Mouse (Mus musculus) layer of hippocampus, postnatal 36 days (tissue): Measurements from ENCODE around the gene Fgfr2. TPM values are rescaled to one million over a fixed set of nuclear protein-coding genes. Genes with fewer than 3 reads are reported as not detected.

Experiments used
- DNase-seq, 2 experiments: peaks; one replicate each; pipeline ENCODE4 v3.0.0; 2022
- total RNA-seq, 2 experiments: library from RNA; stranded (reverse); gene quantifications; 2 replicates each; pipeline ENCODE4 v1.2.3; 2021

Fgfr2 gene
- total RNA-seq, 2 experiments from 2014 or later = 45.4 to 47.9 TPM

DNA sequence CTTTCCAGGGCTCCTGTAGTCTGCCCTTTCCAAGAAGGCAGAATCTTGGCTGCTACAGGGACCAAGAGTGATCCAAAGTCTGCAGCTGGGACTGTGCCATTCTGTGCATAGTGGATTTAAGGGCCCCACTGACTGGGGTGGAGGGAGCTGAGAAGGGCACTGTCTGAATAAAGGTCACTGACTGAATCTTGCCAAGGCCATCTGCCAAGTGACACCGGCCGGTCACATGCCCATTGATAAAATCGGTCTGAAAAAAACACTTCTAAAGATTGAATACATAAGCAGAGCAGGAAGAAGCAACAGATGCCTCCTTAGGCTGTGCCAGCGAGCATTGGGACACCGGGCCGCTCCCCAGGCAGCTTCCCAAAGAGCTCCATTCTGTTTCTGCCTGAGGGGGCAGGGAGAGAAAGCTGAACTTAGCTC lies 969.4 kb downstream of the Fgfr2 start:
- DNase-seq = peak; percentile 43 to 53

GRCm38 (mm10) chr7:132145227-132145800 lies 977.8 kb downstream of the Fgfr2 start:
- no peak for DNase-seq

- DNase-seq = no peak
These were observed 994.5 kb downstream of the Fgfr2 start for GRCm38 (mm10) chr7:132128687-132129086.

DNA sequence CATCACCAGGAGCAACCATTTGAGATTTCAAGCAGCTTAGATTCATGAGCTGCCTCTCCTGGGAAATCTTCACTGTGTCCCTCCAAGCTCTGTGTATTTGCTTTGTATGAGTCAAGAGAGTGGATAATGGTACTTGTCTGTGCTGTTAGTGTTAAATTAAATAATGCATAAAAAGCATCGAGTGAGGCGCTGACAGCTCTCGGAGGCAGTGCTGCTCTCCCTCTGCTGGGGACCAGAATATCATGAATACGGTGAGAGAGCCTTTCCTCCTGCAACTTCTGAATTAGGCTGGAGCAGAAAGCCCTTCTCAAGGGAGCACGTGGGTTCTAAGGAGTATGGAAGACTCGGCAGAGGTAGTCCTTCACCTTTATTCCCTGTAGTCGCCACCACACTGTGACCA lies 998.2 kb downstream of the Fgfr2 start:
- no peak for DNase-seq

- DNase-seq = no peak
These were observed 999.9 kb downstream of the Fgfr2 start for GRCm38 (mm10) chr7:132123211-132123610.

GRCm38 (mm10) chr7:132119817-132120216 lies 1003.3 kb downstream of the Fgfr2 start:
- no peak for DNase-seq

DNA sequence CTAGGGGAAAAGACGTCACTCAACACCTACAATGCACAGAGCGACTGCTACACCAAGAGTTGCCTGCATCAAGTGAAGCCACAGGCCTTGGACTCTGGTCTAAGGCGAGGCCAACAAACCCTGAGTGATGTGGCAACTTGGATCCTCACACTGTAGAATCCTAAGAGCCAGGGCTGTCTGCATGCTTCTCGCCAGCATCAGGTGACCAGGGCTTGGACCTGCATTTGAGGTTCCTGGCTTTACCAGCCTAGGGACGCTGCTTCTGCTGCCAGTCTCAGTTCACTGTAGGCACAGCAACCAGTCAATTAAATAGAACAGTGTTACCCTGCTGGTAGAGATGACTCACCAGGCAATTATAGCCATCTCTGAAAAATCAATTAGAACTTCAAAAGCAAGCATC lies 1011.4 kb downstream of the Fgfr2 start:
- DNase-seq = no peak

GRCm38 (mm10) chr7:132110308-132110707 lies 1012.8 kb downstream of the Fgfr2 start:
- DNase-seq = no peak

DNA sequence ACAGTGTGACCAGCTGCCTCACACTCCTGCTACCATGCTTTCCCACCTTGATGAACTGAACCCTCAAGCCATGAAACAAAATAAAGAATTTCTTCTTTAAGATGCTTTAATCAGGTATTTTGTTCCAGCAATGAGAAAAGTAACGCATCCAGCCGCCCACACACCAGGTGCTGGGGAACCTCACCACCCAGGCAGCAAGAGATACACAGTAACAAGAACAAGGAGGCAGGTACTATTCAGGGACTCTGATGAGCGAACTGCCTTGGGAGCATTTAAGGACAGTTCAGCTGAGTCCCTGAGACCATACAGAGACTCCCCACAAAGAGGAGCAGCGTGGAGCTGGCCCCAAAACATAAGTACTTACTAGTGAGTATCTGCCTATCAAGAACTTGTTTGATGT lies 1016.3 kb downstream of the Fgfr2 start:
- no peak for DNase-seq

DNA sequence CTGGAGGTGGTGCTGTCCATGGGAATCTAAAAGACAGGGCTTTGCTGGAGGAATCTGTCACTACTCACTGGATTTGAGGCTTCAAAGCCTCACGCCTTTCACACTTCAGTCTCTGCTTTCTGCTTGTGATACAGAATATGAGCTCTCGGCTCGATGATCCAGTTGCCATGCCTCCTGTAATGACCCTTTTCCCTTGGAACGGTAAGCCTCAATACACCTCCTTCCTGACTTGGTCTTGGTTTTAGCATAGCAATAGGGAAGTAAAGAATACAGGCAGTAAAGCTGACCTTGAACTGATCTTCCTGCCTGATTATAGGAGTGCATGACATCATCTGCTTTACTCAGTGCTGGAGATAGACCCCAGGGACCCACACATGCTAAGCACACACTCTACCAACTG lies 1017.8 kb downstream of the Fgfr2 start:
- no peak for DNase-seq

- no peak for DNase-seq
These were observed 1024.7 kb downstream of the Fgfr2 start for GRCm38 (mm10) chr7:132098441-132098840.

GRCm38 (mm10) chr7:132094666-132095065 lies 1028.5 kb downstream of the Fgfr2 start:
- DNase-seq = no peak

DNA sequence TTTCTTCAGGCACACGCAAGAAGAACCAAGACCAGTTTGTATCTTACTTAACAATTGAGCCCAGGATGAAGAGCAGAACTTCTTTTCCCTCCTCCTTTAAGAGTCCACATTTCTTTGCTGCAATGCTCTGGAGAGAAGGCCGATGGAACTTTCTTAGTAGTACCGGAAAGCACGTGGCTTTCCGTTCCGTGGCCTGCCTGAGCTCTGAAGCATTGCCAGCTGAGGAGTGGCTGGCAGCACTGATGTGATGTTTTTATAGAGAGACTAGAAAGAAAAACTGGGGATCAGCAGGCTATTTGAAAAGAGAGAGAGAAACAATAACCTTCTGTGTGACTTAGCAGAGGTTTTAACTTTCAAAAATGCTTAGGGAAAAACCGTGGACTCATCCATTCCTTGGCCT lies 1031.6 kb downstream of the Fgfr2 start:
- no peak for DNase-seq

DNA sequence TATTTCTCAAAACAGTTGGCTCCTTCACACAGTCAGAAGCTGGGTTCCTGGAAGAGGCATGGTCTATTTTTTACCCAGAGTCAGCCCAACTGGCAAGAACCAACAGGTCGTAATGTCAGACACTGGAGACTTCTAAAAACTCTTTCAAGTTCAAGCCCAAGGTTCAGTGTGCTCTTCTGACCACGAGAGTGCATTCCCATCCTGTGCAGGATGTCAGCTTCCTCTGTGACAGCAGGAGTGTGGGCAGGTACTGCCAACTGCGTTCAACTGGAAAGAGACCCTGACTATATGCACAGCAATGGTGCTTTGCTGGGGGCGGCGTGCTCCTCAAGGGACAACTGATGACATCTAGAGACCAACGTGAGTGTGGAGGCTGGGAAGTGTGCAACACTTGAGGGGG lies 1034.5 kb downstream of the Fgfr2 start:
- peak in 1 of 2 experiments; percentile 14 for DNase-seq

DNA sequence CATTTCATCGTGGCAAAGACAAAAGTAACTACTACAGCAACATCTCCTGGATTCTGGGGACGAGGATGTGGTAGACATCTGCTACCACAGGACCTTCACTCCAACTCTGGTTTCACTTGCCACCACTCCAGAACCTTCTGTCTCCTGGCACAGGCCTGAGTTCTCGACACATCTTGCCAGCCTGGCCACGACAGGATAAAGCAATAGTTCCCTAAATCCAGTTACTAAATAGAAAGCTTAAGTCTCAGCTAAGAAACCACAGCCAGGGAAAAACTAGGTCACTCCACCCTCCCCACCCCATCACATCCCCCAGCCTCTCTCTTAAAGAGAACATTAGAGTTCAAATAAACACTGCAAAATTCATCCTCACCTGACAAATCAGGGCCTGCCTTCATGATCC lies 1035.0 kb downstream of the Fgfr2 start:
- no peak for DNase-seq

DNA sequence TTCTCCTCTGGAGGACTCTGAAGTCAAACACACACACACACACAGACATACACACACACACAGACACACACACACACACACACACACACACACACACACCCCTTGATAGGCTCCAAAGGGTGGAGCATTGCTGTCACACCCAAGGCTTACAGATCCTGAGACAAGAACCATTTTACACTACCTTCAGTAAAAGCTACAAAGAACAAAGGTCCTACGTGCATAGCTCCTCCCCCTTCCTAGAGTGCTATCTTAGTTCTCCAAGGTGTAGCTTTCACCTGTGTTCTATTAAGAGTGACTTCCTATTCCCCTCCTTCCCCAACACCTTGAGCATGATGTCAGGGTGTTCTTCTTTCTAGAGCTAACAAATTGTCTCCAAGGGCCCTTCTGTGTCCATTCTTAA lies 1047.3 kb downstream of the Fgfr2 start:
- no peak for DNase-seq

GRCm38 (mm10) chr7:132074503-132074902 lies 1048.6 kb downstream of the Fgfr2 start:
- DNase-seq = peak in 1 of 2 experiments; percentile 12

DNA sequence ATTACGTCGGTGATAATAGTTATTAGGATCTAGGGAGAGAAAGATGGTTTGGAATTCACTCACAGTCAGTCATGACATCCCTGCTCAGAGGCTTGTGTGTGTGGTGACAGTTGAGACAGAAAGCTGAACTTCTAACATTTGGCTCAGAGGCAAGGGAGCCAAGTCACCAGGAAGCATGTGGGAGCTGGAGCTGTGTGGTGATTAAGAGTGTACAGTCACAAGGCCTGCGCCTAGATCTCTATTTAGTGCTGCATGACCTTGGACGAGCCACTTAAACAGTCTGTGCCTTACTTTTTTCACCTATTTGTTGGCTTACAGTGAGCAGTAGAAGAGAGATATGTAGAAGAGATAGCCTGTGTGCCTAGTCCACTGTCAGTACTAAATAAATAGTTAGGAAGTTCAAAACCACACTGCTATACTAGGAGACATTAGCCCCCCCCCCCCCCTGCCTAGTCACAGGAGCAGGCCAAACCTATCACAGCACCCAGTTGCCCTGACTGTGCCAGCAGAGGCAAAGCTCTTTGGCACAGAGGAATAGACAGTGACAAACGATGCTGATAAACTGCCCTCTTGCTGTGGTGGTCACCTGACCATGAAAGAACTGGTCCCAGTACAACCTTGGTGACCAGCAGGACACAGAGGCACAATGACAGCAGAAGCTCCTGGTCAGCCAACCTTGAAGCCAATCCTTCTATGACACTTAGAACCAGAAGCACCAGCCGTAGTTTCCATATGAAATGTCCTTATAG lies 1052.1 kb downstream of the Fgfr2 start:
- DNase-seq = no peak

GRCm38 (mm10) chr7:132067951-132068350 lies 1055.2 kb downstream of the Fgfr2 start:
- no peak for DNase-seq

DNA sequence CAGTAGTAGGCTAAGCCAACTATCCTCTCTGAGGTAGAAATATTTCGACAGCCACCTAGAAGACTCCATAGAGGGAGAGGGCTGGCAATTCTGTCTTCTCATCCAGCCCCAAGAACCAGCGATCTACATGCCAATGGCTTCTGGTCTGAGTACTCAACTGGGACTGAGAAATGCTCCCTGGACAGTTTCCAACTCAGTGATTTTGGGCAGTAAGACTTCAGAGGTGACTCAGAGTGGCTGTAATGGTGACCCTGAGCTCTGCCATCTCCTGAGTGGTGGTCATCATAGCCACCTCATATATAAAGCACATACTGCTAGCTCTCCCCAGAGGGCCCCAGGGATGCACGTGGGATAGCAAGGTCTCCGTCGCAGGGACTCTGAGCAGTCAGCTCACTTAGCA lies 1055.6 kb downstream of the Fgfr2 start:
- no peak for DNase-seq

- no peak for DNase-seq
These were observed 1063.0 kb downstream of the Fgfr2 start for GRCm38 (mm10) chr7:132060116-132060515.

DNA sequence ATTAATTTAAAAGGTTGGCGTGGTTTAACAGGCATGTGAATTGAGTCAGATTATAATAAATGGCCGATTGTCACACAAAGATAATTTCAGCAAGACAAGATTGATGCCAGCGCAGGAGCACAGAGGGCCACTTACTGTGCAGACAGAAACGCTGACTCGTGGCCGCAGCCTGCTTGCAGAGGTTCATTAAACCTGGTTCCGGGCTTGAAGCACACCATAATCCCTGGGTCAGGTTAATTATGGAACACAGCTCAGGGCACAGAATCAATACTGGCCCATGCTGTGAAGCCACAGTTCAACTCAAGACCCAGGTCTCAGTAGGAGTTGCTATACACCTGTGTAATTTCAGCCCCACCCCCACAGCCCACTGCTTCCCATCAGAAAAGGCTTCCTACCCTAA lies 1066.6 kb downstream of the Fgfr2 start:
- no peak for DNase-seq

DNA sequence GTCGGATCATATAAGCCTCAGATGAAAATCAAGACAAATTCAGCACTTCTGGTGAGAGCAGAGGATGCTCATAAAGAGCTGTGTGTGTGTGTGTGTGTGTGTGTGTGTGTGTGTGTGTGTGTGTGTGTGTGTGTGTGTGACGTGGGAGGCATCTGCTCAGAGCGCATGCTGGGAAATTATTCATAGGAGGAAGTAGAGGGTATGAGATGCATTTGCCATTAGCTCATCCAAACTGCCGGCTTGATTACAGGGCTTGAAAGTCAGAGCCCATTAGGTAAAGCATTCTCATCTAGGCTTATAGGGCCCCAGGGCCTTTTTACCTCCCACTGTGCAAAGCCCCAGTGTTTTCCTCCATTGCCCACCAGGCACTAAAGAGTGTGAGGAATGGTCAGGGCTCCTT lies 1076.5 kb downstream of the Fgfr2 start:
- no peak for DNase-seq

DNA sequence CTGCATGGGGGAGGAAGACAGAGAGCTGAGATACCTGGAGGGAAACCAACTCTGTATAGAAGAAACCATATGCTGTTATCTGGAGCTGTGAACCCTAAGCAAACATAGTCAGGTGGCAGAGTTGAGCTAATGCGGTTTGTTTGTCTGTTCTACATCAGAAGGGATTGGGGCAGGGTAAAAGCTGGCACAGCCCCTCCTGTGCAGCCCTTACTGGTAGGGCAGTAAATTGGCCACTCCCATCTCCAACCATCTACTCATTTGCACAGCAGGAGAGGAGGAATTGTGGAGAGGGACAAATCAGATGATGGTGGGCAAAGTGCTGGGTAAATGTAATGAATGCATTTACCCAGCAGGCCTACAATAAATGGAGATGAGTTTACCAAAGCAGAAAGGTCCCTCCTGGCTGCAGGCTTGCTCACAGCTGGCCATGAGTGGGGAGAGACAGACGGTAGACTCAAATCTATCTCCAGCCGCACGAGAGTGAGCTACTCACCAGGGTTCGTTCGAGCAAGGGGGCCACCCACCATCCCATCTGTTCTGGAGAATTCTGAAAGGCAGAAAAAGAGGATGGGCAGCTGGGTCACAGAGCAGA lies 1091.1 kb downstream of the Fgfr2 start:
- no peak for DNase-seq
